Mouse (Mus musculus): ENCODE results near the gene Vmn2r112. TPM values are rescaled to one million over a fixed set of nuclear protein-coding genes. Genes with fewer than 3 reads are reported as not detected.
"Not testable (repeated sequence)": the region's sequence is repeated elsewhere in the genome, so short reads cannot be mapped to it uniquely, and the experiment has no call there.

Vmn2r112 gene
- polyA plus RNA-seq (2021): not detected

DNA sequence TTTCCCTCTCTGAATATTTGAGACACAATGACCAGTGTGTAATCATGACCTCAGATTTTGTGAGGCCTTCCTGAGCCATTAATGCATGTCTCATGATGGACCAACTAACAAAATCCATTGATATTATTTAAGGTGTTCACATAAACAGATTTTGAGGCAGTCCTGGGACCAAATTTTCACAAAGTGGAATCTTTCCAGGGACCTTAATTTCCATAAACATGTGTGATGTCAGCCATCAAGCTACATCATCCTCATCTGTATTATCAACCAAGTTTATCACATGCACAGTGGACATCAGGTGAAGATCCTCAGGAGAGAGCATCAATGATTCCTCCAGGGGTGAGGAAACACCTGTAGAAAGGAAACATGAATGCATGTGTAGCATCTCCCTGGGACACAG lies at the start of gene Vmn2r112:
Vmn2r112 (plus strand) TSS at position 301 of the 400 bp plus-strand sequence.
- POLR2A ChIA-PET, ATAC-seq, CTCF ChIA-PET: not testable (repeated sequence)

DNA sequence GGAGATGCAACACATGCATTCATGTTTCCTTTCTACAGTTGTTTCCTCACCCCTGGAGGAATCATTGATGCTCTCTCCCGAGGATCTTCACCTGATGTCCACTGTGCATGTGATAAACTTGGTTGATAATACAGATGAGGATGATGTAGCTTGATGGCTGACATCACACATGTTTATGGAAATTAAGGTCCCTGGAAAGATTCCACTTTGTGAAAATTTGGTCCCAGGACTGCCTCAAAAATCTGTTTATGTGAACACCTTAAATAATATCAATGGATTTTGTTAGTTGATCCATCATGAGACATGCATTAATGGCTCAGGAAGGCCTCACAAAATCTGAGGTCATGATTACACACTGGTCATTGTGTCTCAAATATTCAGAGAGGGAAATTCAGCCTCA lies 27.4 kb upstream of the Vmn2r112 start, which contains the start of gene Vmn2r111:
Vmn2r111 (minus strand) TSS at position 101 of the 400 bp plus-strand sequence.
- DNase-seq (ENCODE audit: low read depth, low spot score); H3K27me3 ChIP-seq; in situ Hi-C loops (cut with MboI; ENCODE audit: low pct_unique_long_range_greater_than_20kb); ATAC-seq; CTCF ChIA-PET; POLR2A ChIA-PET: not testable (repeated sequence)

More for the DNA sequence above, at the start of gene Vmn2r112:
- DNase-seq (ENCODE audit: low read depth, low spot score); H3K27me3 ChIP-seq; in situ Hi-C loops (cut with MboI; ENCODE audit: low pct_unique_long_range_greater_than_20kb): not testable (repeated sequence)

DNA sequence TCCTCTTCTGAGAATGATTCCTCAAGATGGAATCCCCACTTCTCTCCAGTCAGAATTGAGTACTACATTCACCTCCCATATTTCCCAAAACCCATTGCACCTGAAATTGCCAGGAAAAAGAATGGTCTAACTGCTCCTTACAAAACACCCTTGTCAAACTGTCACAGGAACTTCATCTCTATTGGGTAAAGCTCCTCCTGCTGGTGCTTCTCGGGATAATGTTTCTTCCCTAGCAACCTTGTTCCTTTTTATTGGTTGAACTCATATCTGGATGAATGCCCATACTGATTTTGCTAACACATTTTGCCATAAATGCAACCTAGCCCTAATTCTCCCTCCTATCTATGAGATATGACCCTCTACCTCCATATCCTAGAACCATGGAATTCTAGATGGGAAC lies 29.9 kb downstream of the Vmn2r112 start:
- ChIA-PET CTCF (no interaction called here), POLR2A (no interaction called here)
- in situ Hi-C loops (cut with MboI; ENCODE audit: low pct_unique_long_range_greater_than_20kb): no loop called here
- DNase-seq (ENCODE audit: low read depth, low spot score): no peak
- no peaks in the 10 kb centered on the region for H3K27me3 ChIP-seq
- ATAC-seq: no peak
- no peak for TF ChIP-seq CTCF (IDR thresholded peaks at IDR 0.05)

Other genes with a start within 250 kb of the Vmn2r112 start
- gene Zfp944, start 239.6 kb upstream of the Vmn2r112 start, polyA plus RNA-seq (2021): 11.0 TPM
- 4.9 TPM for gene Zfp758, start 239.5 kb upstream of the Vmn2r112 start, polyA plus RNA-seq (2021)
- 13.5 TPM for gene Zfp946, start 176.7 kb upstream of the Vmn2r112 start, polyA plus RNA-seq (2021)
- not detected for gene Vmn2r111, start 27.5 kb upstream of the Vmn2r112 start, polyA plus RNA-seq (2021)

Measured in Patski (cell line).